Mouse (Mus musculus) induced T-regulatory cell, adult 2 months (primary cell): ENCODE measurements around the gene Sf3a2.

Experiments used
- DNase-seq: peaks from one replicate; pipeline ENCODE4 v3.0.0-alpha.2; 2012; ENCODE audit warnings: low read depth

Sf3a2 gene

DNA sequence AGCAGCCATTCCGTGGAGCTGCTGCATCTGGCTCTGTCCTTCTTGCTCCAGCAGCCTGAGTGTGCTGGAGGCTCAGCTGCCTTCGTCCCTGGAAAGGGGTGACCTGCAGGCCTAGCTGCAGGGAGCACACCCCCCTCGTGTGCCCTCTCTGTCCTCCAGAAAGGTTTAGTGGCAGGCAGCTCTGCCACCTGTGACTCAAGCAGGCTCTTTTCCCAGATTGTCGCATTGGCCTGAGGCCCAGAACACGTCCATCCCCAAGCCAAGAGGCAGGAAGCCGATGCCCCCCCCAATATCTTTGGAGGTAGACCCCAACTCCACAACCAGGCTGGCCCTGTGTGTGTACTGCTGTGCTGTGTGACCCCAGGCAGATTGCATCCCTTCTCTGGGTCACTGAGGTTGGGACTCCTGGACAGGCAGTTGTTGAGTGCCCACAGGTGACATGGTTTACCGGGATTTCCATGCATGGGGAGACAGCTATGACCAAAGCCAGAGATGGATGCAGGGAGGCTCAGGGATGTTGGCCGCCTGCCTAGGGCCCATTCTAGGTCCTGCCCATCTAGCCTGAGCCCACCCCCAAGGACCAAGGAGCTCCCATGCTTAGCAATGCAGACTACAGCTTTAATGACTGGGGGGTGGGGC, 47.2 kb downstream of the Sf3a2 start:
- no peak for DNase-seq

DNA sequence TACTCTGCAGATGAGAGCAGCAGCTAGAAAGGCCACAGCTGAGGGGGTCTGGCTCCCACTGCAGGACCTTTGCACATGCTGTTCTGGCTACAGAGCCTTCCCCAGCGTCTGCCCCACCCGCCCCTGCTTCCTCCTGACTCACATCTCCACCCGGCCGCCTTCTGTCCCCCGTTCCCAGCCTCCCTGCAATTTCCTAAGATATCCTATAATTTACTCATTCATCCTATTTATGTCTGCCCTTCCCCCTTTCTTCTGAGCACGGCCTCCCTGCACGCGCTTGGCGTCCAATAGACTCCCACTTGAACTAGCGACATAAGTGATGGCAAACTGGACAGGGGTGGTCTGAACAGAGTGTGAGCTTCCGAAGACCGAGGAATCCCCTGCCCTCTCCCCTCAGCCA, 47.7 kb downstream of the Sf3a2 start:
- no peak for DNase-seq

DNA sequence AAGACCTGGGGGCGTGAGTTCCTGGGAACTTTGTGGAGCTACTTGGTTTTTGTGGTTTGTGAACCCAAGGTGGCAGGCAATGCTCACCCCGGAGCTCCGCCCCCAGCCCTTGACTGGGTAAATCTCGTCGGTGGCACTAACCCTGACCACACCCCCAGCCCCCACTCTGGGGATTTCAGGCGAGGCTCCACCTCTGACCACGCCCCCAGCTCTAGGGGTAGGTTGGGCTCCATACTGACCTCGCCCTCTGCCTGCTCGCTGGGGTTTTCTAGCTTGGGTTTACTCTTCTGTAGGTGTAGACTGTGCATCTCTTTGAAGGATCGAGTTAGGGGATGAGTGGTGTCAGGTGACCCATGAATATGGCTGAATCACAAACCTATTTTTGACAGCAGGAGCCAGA, 50.6 kb downstream of the Sf3a2 start:
- DNase-seq: peak; percentile 93
